Mouse (Mus musculus): ENCODE data around the gene Mcoln2. TPM values are rescaled to one million over a fixed set of nuclear protein-coding genes. Genes with fewer than 3 reads are reported as not detected.

Gene Mcoln2
- total and polyA plus RNA-seq, 3 experiments, result 0.66 TPM; not detected in 2

DNA sequence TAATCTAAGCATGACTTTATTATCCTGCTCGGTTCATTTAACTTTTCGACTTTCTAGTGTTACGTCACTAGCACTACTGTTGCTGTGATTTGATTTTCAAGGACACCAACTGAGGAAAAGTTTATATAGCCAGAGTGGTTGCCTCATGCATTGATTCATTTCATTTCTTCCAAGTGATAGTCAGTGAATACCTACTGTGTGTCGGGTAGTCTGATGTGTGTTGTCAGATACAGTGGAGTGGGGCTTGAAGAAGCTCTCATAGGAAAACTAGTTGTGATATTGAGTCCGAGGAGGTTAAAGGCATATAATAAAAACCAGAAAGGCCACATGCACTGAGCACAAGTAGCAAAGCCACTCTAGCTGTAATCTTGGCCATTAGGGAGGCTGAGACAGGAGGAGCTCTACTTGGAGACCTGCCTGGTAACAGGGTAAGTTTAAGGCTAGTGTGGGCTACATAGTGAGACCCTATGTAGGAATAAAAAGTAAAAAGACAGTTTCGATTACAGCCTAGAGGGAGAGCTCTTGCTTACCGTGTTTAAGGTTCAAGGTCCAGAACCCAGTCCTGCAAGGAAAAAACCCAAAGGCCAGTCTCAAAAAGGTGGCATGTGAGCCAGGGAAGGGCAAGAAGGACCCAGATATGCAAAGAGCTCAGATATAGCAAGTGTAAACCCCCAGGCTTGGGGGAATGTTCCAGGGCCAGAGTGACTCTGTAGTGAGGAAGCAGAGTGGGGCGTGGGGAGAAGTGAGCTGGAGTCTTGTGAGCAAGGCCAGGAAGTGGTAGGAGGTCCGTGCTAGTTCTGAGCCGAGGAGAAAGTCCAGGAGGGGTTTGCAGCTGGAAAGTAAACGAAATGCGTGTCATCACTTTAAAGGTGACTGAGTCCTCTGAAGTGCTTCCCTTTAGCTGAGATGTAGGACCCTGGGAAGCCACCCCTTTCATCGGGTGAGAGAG lies 6.3 kb downstream of the Mcoln2 start:
- TF ChIP-seq POLR2AphosphoS5 (IDR thresholded peaks at IDR 0.05; ENCODE audit: insufficient replicate concordance, low read depth, low read length) (no peak), GATA1 (IDR thresholded peaks at IDR 0.05; ENCODE audit: borderline replicate concordance, low read length) (no peak), CTCF (IDR thresholded peaks at IDR 0.05; ENCODE audit: low read depth, low read length) (no peak), GATA2 (IDR thresholded peaks at IDR 0.05; ENCODE audit: borderline replicate concordance, low read depth, low read length) (no peak), TAL1 (conservative IDR thresholded peaks at IDR 0.05; ENCODE audit: low read depth, low read length) (no peak)
- no peaks in the 10 kb centered on the region for H3K36me3 ChIP-seq (replicated peaks)
- H3K4me1 ChIP-seq (ENCODE audit: insufficient read depth, low read depth, low read length), result no peaks in the 10 kb centered on the region
- DNase-seq (ENCODE audit: low spot score), result no peak
- no peaks in the 10 kb centered on the region for H3K9me3 ChIP-seq (replicated peaks)
- no peak for ATAC-seq (ENCODE audit: extremely low read depth, insufficient number of reproducible peaks, low FRiP score, poor library complexity, severe bottlenecking)
- no peak overlapping the region for H3K4me3 ChIP-seq (ENCODE audit: low read depth, low read length)
- H3K27me3 ChIP-seq (ENCODE audit: insufficient read depth, low read length), result peaks cover 7% of the 10 kb centered on the region; the same call in 1 of the 2 replicates

DNA sequence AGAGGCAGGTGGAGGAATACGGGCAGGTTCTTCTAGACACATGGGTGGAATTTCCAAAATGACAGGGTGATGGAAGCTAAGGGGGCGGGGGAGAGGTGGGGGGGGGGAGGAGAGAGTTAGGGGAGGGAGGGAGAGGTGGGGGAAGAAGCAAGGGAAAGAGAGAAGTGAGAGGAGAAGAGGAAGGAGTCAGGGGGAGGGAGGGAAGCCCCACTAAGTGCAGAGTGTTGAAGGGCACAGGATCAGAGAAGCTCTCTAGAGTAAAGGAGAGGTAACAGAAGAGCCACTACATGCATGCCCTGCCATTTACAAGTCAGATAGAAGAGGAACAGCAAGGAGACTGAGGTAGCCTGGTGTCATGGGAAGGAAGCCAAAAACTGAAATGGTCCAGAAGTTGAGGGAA lies 7.2 kb downstream of the Mcoln2 start:
- no peak overlapping the region for H3K4me3 ChIP-seq (ENCODE audit: low read depth, low read length)
- DNase-seq (ENCODE audit: low spot score), result no peak
- H3K36me3 ChIP-seq (replicated peaks), result no peaks in the 10 kb centered on the region
- ATAC-seq (ENCODE audit: extremely low read depth, insufficient number of reproducible peaks, low FRiP score, poor library complexity, severe bottlenecking), result no peak
- H3K27me3 ChIP-seq (ENCODE audit: insufficient read depth, low read length), result peaks cover 7% of the 10 kb centered on the region; the same call in 1 of the 2 replicates
- H3K4me1 ChIP-seq (ENCODE audit: insufficient read depth, low read depth, low read length), result no peaks in the 10 kb centered on the region
- no peaks in the 10 kb centered on the region for H3K9me3 ChIP-seq (replicated peaks)
- TF ChIP-seq POLR2AphosphoS5 (IDR thresholded peaks at IDR 0.05; ENCODE audit: insufficient replicate concordance, low read depth, low read length) (no peak), GATA1 (IDR thresholded peaks at IDR 0.05; ENCODE audit: borderline replicate concordance, low read length) (no peak), CTCF (IDR thresholded peaks at IDR 0.05; ENCODE audit: low read depth, low read length) (no peak), TAL1 (conservative IDR thresholded peaks at IDR 0.05; ENCODE audit: low read depth, low read length) (no peak), GATA2 (IDR thresholded peaks at IDR 0.05; ENCODE audit: borderline replicate concordance, low read depth, low read length) (no peak)

DNA sequence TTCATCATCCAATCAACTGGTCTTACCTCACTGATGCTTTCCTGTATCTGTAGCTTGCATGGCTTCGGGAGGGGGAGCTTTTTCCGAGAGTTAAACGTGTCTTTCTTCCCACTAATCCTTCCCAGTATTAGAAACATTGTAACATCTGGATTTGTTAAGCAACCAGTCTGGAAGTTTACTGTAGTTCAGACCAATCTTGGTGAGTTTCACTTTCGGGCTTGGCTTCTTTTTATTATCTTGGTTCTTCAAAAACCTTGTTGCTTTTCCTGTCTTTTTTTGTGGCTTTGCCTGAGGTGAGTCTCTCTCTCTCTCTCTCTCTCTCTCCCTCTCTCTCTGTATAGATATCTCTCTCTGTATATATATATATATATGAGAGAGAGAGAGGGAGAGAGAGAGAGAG lies 8.4 kb downstream of the Mcoln2 start:
- H3K9me3 ChIP-seq (replicated peaks), result no peaks in the 10 kb centered on the region
- H3K27me3 ChIP-seq (ENCODE audit: insufficient read depth, low read length), result peaks cover 7% of the 10 kb centered on the region; the same call in 1 of the 2 replicates
- no peaks in the 10 kb centered on the region for H3K36me3 ChIP-seq (replicated peaks)
- no peak for DNase-seq (ENCODE audit: low spot score)
- no peak for ATAC-seq (ENCODE audit: extremely low read depth, insufficient number of reproducible peaks, low FRiP score, poor library complexity, severe bottlenecking)
- H3K4me3 ChIP-seq (ENCODE audit: low read depth, low read length), result no peak overlapping the region
- no peaks in the 10 kb centered on the region for H3K4me1 ChIP-seq (ENCODE audit: insufficient read depth, low read depth, low read length)
- TF ChIP-seq TAL1 (conservative IDR thresholded peaks at IDR 0.05; ENCODE audit: low read depth, low read length) (no peak), GATA2 (IDR thresholded peaks at IDR 0.05; ENCODE audit: borderline replicate concordance, low read depth, low read length) (no peak), GATA1 (IDR thresholded peaks at IDR 0.05; ENCODE audit: borderline replicate concordance, low read length) (no peak), CTCF (IDR thresholded peaks at IDR 0.05; ENCODE audit: low read depth, low read length) (no peak), POLR2AphosphoS5 (IDR thresholded peaks at IDR 0.05; ENCODE audit: insufficient replicate concordance, low read depth, low read length) (no peak)

DNA sequence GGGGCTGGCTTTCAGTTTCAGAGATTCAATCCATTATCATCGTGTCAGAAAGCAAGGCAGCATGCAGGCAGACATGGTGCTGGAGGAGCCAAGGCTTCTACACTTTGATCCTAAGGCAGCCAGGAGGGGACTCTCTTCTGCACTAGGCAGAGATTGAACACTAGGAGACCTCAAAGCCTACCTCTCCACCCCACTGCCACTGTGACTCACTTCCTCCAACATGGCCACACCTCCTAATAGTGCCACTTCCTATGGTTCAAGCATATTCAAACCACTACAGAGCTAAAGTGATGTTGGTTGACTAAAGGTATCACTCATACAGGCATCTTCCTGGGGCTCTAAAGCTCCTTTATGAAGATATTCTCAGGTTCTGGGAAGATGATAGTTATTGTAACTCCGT lies 9.7 kb downstream of the Mcoln2 start:
- TF ChIP-seq GATA2 (IDR thresholded peaks at IDR 0.05; ENCODE audit: borderline replicate concordance, low read depth, low read length) (no peak), CTCF (IDR thresholded peaks at IDR 0.05; ENCODE audit: low read depth, low read length) (no peak), TAL1 (conservative IDR thresholded peaks at IDR 0.05; ENCODE audit: low read depth, low read length) (no peak), GATA1 (IDR thresholded peaks at IDR 0.05; ENCODE audit: borderline replicate concordance, low read length) (no peak), POLR2AphosphoS5 (IDR thresholded peaks at IDR 0.05; ENCODE audit: insufficient replicate concordance, low read depth, low read length) (no peak)
- Histone ChIP-seq H3K27me3 (ENCODE audit: insufficient read depth, low read length) (peaks cover 7% of the 10 kb centered on the region; the same call in 1 of the 2 replicates), H3K4me1 (ENCODE audit: insufficient read depth, low read depth, low read length) (no peaks in the 10 kb centered on the region), H3K4me3 (ENCODE audit: low read depth, low read length) (no peak overlapping the region), H3K36me3 (replicated peaks) (no peaks in the 10 kb centered on the region), H3K9me3 (replicated peaks) (no peaks in the 10 kb centered on the region)
- ATAC-seq (ENCODE audit: extremely low read depth, insufficient number of reproducible peaks, low FRiP score, poor library complexity, severe bottlenecking), result no peak
- no peak for DNase-seq (ENCODE audit: low spot score)

DNA sequence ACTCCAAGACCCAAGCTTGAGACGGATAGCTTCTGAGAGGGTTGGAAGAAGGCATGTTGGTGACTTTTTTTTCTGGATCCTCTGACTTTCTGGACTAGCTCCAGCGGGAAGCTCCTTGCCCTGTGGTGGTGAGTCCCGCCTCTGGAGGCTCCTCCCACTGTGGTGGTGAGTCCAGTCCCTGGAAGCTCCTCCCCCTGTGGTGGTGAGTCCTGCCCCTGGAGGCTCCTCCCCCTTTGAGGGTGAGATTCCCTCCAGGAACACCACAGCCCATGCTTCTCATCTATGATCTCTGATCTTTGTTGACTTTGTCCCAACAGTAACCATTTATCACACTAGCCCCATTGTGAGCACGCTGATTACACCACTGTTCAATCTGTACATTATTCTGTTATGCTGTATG lies 12.6 kb downstream of the Mcoln2 start:
- Histone ChIP-seq H3K4me1 (ENCODE audit: insufficient read depth, low read depth, low read length) (no peaks in the 10 kb centered on the region), H3K27me3 (ENCODE audit: insufficient read depth, low read length) (peaks cover 9% of the 10 kb centered on the region), H3K9me3 (replicated peaks) (no peaks in the 10 kb centered on the region), H3K4me3 (ENCODE audit: low read depth, low read length) (no peak overlapping the region), H3K36me3 (replicated peaks) (no peaks in the 10 kb centered on the region)
- DNase-seq (ENCODE audit: low spot score) (no peak), ATAC-seq (ENCODE audit: extremely low read depth, insufficient number of reproducible peaks, low FRiP score, poor library complexity, severe bottlenecking) (no peak)
- TF ChIP-seq GATA1 (IDR thresholded peaks at IDR 0.05; ENCODE audit: borderline replicate concordance, low read length), result no peak
- no peak for TF ChIP-seq TAL1 (conservative IDR thresholded peaks at IDR 0.05; ENCODE audit: low read depth, low read length)
- no peak for TF ChIP-seq POLR2AphosphoS5 (IDR thresholded peaks at IDR 0.05; ENCODE audit: insufficient replicate concordance, low read depth, low read length)
- TF ChIP-seq CTCF (IDR thresholded peaks at IDR 0.05; ENCODE audit: low read depth, low read length), result no peak
- no peak for TF ChIP-seq GATA2 (IDR thresholded peaks at IDR 0.05; ENCODE audit: borderline replicate concordance, low read depth, low read length)

DNA sequence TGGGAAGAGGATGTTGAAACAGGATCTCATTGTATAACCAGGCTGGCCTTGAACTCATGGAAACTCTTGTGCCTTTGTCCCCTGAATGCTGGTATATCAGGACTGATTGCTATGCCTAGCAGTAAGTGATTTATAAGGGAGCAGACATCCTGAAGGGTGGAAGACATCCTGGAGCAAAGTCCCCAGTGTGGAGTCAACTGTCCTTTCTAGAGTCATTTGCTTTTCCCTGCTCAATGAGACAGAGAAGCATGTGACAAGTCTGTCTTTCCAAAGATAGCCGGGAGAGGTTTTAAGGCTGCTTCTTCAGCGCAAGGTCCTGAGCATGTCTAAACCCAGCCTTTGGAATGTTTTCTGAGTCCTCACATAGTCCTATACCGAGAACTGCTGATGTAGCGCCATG lies 19.7 kb downstream of the Mcoln2 start:
- no peak overlapping the region for H3K4me3 ChIP-seq (ENCODE audit: low read depth, low read length)
- DNase-seq (ENCODE audit: low spot score) (no peak), ATAC-seq (ENCODE audit: extremely low read depth, insufficient number of reproducible peaks, low FRiP score, poor library complexity, severe bottlenecking) (no peak)
- H3K27me3 ChIP-seq (ENCODE audit: insufficient read depth, low read length), result peaks cover 6% of the 10 kb centered on the region; the same call in 1 of the 2 replicates
- no peaks in the 10 kb centered on the region for H3K36me3 ChIP-seq (replicated peaks)
- H3K9me3 ChIP-seq (replicated peaks), result no peaks in the 10 kb centered on the region
- TF ChIP-seq GATA1 (IDR thresholded peaks at IDR 0.05; ENCODE audit: borderline replicate concordance, low read length) (no peak), CTCF (IDR thresholded peaks at IDR 0.05; ENCODE audit: low read depth, low read length) (no peak), GATA2 (IDR thresholded peaks at IDR 0.05; ENCODE audit: borderline replicate concordance, low read depth, low read length) (no peak), TAL1 (conservative IDR thresholded peaks at IDR 0.05; ENCODE audit: low read depth, low read length) (no peak), POLR2AphosphoS5 (IDR thresholded peaks at IDR 0.05; ENCODE audit: insufficient replicate concordance, low read depth, low read length) (no peak)
- H3K4me1 ChIP-seq (ENCODE audit: insufficient read depth, low read depth, low read length), result no peaks in the 10 kb centered on the region
